Mouse (Mus musculus): ENCODE measurements around the gene Rbp2. TPM values are rescaled to one million over a fixed set of nuclear protein-coding genes. Genes with fewer than 3 reads are reported as not detected.

Rbp2 gene
- polyA plus RNA-seq (2012; ENCODE audit: insufficient read depth, low replicate concordance) = 2.4 TPM in 1 of 2 replicates, not detected in the other

DNA sequence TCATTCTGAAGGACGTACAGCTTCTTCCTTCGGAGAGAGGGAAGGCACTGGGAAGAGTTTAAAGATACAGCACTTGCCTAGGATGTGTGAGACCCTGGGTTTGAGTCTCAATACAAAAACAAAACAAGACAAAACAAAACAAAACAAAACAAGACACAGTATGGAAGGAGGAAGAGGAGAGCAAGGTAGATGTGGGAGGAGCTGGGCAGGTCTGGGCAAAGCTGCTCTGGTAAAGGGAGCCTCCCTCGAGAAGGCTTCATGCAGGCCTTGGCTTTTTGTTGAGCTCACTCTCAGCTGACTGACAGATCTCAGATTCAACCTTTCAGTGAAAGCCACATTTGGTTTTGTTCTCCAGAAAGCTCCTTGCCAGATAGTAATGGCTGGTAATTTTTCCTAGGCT, at the start of gene Rbp2:
Gene Rbp2 (plus strand): TSS at position 301 of the 400 bp plus-strand sequence.
- no peaks in the 10 kb centered on the region for H3K36me3 ChIP-seq (replicated peaks; ENCODE audit: low read length)
- no peaks in the 10 kb centered on the region for H3K27me3 ChIP-seq (replicated peaks)
- TF ChIP-seq GATA1 (IDR thresholded peaks at IDR 0.05; ENCODE audit: borderline replicate concordance, low read length) (no peak), FLI1 (IDR thresholded peaks at IDR 0.05; ENCODE audit: low read length) (no peak)
- H3K9me3 ChIP-seq = no peaks in the 10 kb centered on the region
- H3K4me3 ChIP-seq (replicated peaks) = no peak within 1 kb of the TSS
- H3K4me1 ChIP-seq = peaks cover 96% of the 10 kb centered on the region

DNA sequence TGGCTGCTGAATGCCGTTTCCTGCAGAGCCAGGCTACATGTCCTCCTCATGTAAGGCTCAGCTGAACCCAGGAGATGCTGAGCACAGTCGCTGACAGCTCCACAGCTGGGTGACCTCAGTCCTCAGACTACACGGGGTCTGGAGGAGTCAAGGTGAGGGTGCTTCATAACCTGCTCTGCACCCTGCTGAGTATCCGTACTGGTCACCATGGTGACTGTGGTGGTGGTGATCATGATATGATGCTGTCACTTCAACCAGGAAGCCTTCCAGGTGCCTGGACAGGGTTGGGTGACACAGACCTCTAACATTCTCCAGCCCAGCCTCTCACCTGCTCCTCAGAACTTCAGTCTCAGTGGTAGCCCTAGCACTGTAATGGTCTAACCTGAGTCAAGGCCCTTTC, 48.1 kb upstream of the Rbp2 start:
- peaks cover 17% of the 10 kb centered on the region for H3K36me3 ChIP-seq (replicated peaks; ENCODE audit: low read length)

GRCm38 (mm10) chr9:98439091-98439490, 46.8 kb upstream of the Rbp2 start:
- Histone ChIP-seq H3K4me1 (peaks cover 60% of the 10 kb centered on the region), H3K36me3 (replicated peaks; ENCODE audit: low read length) (peaks cover 18% of the 10 kb centered on the region), H3K27me3 (replicated peaks) (peaks cover 17% of the 10 kb centered on the region), H3K4me3 (replicated peaks) (no peak overlapping the region), H3K9me3 (no peaks in the 10 kb centered on the region)
- TF ChIP-seq FLI1 (IDR thresholded peaks at IDR 0.05; ENCODE audit: low read length) (no peak), GATA1 (IDR thresholded peaks at IDR 0.05; ENCODE audit: borderline replicate concordance, low read length) (no peak)

More for the DNA sequence above, 48.1 kb upstream of the Rbp2 start:
- H3K9me3 ChIP-seq = no peaks in the 10 kb centered on the region
- TF ChIP-seq GATA1 (IDR thresholded peaks at IDR 0.05; ENCODE audit: borderline replicate concordance, low read length) = no peak
- no peak for TF ChIP-seq FLI1 (IDR thresholded peaks at IDR 0.05; ENCODE audit: low read length)
- H3K4me1 ChIP-seq = peaks cover 55% of the 10 kb centered on the region
- no peak overlapping the region for H3K4me3 ChIP-seq (replicated peaks)
- H3K27me3 ChIP-seq (replicated peaks) = peaks cover 19% of the 10 kb centered on the region

DNA sequence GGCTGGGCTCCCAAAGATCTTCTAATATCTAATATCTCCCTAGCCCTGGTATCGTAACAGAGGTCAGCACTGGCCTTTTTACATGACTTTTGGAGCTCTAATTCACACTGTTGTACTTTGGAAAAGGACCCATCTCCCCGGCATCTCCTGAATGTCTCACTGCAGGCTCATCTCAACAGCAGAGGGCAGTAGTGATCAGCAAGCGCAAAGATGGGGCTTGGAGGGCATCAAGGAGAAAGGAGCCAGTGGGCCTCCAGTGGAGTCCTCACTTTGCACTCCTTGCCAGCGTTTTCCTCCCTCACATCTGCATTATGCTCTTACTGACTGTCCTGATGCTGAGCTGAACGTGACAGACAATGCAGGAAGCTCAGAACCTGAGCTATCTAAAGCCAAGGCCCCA, 43.3 kb upstream of the Rbp2 start:
- Histone ChIP-seq H3K36me3 (replicated peaks; ENCODE audit: low read length) (peaks cover 34% of the 10 kb centered on the region), H3K27me3 (replicated peaks) (peaks cover 7% of the 10 kb centered on the region), H3K4me1 (peaks cover 69% of the 10 kb centered on the region), H3K9me3 (no peaks in the 10 kb centered on the region), H3K4me3 (replicated peaks) (no peak overlapping the region)
- TF ChIP-seq FLI1 (IDR thresholded peaks at IDR 0.05; ENCODE audit: low read length) = no peak

GRCm38 (mm10) chr9:98445359-98446149, 40.4 kb upstream of the Rbp2 start:
- peaks cover 4% of the 10 kb centered on the region for H3K27me3 ChIP-seq (replicated peaks)
- peaks cover 31% of the 10 kb centered on the region for H3K36me3 ChIP-seq (replicated peaks; ENCODE audit: low read length)
- peaks cover 67% of the 10 kb centered on the region for H3K4me1 ChIP-seq
- no peak overlapping the region for H3K4me3 ChIP-seq (replicated peaks)
- H3K9me3 ChIP-seq = no peaks in the 10 kb centered on the region
- TF ChIP-seq GATA1 (IDR thresholded peaks at IDR 0.05; ENCODE audit: borderline replicate concordance, low read length) = no peak
- no peak for TF ChIP-seq FLI1 (IDR thresholded peaks at IDR 0.05; ENCODE audit: low read length)

DNA sequence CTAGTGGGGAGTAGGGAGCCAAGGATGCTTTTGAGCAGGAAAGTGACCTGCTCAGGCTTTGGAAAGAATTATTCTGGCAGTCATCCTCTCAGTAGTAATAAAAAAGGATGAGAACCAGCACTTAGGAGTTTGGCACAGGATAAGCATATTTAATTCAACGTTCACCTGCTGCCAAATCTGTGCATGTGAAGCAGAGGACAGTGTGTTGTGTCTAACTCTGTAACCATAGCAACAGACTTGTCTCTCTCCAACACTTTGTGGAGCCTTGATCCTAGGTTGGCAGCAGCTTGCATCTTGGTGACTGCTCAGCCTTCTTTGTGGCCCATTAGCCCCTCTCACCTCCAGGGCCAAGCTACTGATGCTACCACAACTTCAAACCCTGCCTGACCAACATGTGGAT, 34.9 kb upstream of the Rbp2 start:
- Histone ChIP-seq H3K4me3 (replicated peaks) (no peak overlapping the region), H3K4me1 (peaks cover 31% of the 10 kb centered on the region), H3K9me3 (no peaks in the 10 kb centered on the region), H3K27me3 (replicated peaks) (no peaks in the 10 kb centered on the region), H3K36me3 (replicated peaks; ENCODE audit: low read length) (peaks cover 8% of the 10 kb centered on the region)
- TF ChIP-seq GATA1 (IDR thresholded peaks at IDR 0.05; ENCODE audit: borderline replicate concordance, low read length) = no peak
- TF ChIP-seq FLI1 (IDR thresholded peaks at IDR 0.05; ENCODE audit: low read length) = no peak

DNA sequence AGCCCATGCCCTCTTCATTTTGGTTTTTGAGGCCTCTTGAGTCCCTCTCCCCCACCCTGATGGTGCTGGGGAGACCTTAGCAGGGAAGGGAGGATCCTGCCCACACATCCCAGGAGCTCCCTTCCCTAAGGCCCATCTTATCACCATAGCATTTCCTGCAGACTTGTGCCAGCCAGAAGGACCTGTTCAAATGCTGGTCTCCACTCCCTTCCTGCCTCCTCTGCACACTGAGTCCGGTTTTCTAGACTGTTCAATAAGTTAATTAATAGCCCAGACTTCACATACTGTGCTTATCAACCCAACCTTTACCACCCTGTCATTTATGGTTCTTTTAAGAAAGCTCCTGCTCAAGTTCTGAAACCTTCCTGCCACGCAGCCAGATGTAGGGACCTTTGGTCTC, 19.2 kb upstream of the Rbp2 start:
- H3K4me3 ChIP-seq (replicated peaks) = peak overlapping the region; percentile 75
- no peak for TF ChIP-seq GATA1 (IDR thresholded peaks at IDR 0.05; ENCODE audit: borderline replicate concordance, low read length)
- no peak for TF ChIP-seq FLI1 (IDR thresholded peaks at IDR 0.05; ENCODE audit: low read length)
- no peaks in the 10 kb centered on the region for H3K36me3 ChIP-seq (replicated peaks; ENCODE audit: low read length)
- H3K27me3 ChIP-seq (replicated peaks) = no peaks in the 10 kb centered on the region
- no peaks in the 10 kb centered on the region for H3K9me3 ChIP-seq
- peaks cover 62% of the 10 kb centered on the region for H3K4me1 ChIP-seq

DNA sequence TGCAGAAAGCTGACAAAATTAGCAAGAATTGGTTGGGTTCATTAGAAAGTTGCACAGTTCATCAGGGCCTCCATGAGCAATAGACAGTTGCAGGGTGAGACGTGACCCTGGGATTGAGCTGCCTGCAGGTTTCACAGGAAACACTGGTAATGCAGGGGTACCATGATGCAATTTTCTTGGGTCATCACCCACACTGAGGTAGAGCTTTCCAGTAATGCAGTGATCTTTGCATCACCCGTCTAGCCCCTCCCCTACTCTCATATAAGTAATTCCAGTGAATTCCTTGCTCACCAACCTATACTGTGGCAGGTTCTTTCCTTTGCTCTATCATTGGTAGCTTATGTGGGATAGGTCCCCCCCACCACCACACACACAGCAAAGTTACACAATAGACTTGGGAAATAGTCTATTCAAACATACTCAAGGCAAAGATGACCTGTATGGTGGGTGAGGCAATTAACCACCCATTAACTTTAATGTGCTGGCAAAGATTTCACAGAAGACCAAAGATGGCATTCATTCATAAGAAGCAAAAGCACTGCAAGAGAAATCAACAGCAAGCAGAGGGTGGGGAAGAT, 5.7 kb upstream of the Rbp2 start:
- no peaks in the 10 kb centered on the region for H3K9me3 ChIP-seq

DNA sequence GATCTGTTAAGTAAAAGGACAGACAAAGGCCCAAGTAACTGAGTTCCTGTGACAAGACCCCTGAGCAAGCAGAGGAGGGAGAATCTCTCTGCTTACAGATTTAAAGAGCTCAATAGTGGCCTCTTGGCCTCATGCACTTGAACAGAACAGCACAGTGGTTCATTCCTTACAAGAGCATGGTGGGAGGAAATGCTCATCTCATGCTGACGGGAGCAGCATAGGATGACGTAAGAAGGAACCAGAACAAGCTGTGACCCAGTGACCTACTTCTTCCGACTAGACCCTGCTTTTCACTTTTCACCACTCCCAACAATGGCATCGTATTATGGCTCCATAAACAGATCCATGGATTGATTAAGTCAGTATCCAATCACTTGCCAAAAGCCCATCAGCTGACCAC, 3.7 kb upstream of the Rbp2 start:
- TF ChIP-seq FLI1 (IDR thresholded peaks at IDR 0.05; ENCODE audit: low read length) = no peak
- H3K36me3 ChIP-seq (replicated peaks; ENCODE audit: low read length) = no peaks in the 10 kb centered on the region
- no peak overlapping the region for H3K4me3 ChIP-seq (replicated peaks)

More for the DNA sequence above, 5.7 kb upstream of the Rbp2 start:
- H3K27me3 ChIP-seq (replicated peaks) = no peaks in the 10 kb centered on the region
- H3K4me3 ChIP-seq (replicated peaks) = no peak overlapping the region
- TF ChIP-seq GATA1 (IDR thresholded peaks at IDR 0.05; ENCODE audit: borderline replicate concordance, low read length) (no peak), FLI1 (IDR thresholded peaks at IDR 0.05; ENCODE audit: low read length) (no peak)
- no peaks in the 10 kb centered on the region for H3K36me3 ChIP-seq (replicated peaks; ENCODE audit: low read length)
- peaks cover 65% of the 10 kb centered on the region for H3K4me1 ChIP-seq

DNA sequence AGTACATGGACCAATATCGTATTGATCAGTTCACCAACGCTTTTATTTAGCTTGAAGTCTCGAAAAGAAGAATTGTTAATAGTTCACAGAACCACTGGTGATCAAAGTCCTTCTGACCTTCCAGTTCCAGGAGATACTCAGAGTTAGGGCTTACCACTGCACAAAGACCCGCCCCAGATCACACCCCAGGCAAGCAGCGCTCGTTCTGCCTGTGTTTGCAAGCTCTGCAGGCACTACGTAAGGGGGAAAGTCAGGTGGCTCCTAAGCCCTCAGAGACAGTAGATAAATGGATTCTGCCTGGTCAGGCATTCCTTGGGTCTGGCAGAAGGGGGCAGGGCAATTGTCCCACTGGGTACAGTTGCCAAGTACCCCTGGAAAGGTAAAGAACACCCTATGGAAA, 895 bp upstream of the Rbp2 start:
- no peaks in the 10 kb centered on the region for H3K36me3 ChIP-seq (replicated peaks; ENCODE audit: low read length)
- no peak overlapping the region for H3K4me3 ChIP-seq (replicated peaks)
- H3K27me3 ChIP-seq (replicated peaks) = no peaks in the 10 kb centered on the region
- H3K9me3 ChIP-seq = no peaks in the 10 kb centered on the region
- no peak for TF ChIP-seq GATA1 (IDR thresholded peaks at IDR 0.05; ENCODE audit: borderline replicate concordance, low read length)
- no peak for TF ChIP-seq FLI1 (IDR thresholded peaks at IDR 0.05; ENCODE audit: low read length)
- peaks cover 95% of the 10 kb centered on the region for H3K4me1 ChIP-seq

More for the DNA sequence above, 3.7 kb upstream of the Rbp2 start:
- H3K27me3 ChIP-seq (replicated peaks) = no peaks in the 10 kb centered on the region
- H3K4me1 ChIP-seq = peaks cover 85% of the 10 kb centered on the region
- H3K9me3 ChIP-seq = no peaks in the 10 kb centered on the region

All from megakaryocyte, embryonic 14.5 days (primary cell).